Mouse (Mus musculus) fat pad, adult 2 months (tissue): ENCODE results near the gene Agbl3.
A peak's percentile ranks its signal among the peaks of the same experiment; 100 is the strongest.

Source experiments
- DNase-seq: peaks from one replicate; pipeline ENCODE4 v3.0.0-alpha.2; 2011; ENCODE audit warnings: low read depth, low spot score; ENCODE audit errors: extremely low read depth

The Agbl3 gene

GRCm38 (mm10) chr6:34782493-34782892, 2.3 kb downstream of the Agbl3 start:
- no peak for DNase-seq

DNA sequence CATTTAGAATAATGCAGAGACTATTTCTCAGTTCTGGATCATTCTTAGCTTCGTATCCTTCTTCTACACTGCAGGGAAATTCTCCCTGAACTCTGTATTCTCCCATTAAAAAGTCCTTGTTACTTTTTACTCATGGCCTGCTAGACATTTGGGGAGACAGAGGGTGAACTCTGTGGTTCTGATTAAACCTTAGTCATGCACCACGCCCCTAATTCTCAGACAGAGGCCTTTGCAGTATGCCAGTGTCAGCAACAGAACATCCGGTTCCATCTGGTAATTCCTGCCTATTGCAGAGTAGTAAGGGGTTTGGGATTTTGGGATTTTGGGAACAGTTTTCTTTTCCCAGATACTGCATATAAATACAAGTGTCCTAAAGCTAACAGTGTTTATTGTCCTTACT, 16.6 kb downstream of the Agbl3 start:
- DNase-seq, result no peak

DNA sequence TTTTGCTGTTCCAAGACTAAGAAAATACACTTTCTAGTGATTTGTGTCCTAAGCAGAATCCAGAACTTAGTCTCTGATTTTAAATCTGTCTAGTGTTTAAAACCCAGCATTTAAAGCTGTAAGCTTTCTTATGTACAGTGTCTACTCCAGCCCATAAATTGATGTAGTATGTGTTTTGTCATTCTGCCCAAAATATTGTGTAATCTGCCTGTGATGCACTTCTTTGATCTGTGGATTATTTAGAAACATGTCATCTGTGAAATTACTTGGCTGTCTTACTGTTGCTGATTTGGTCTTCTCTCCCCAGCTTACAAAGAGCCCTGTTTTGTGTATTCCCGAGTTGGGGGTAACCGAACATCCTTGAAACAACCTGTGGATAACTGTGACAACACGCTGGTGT, 17.7 kb downstream of the Agbl3 start:
- DNase-seq, result peak; percentile 46

DNA sequence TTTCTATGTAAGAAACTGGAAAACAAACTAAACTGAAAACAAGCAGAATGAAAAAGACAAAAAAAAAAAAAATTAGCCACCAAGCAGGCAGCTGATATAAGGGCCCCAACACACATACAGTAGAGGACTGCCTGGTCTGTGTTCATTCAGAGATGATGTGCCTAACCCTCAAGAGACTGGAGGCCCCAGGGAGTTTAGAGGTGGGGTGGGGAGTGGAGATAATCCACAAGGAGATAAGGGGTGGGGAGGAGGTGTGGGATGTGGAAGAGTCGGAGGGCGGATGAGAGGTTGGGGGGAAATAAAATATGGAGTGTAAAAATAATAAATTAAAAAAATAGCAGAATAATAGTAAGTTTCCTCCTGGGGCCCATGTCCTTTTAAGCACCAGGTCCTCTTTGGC, 25.4 kb downstream of the Agbl3 start:
- DNase-seq, result no peak

DNA sequence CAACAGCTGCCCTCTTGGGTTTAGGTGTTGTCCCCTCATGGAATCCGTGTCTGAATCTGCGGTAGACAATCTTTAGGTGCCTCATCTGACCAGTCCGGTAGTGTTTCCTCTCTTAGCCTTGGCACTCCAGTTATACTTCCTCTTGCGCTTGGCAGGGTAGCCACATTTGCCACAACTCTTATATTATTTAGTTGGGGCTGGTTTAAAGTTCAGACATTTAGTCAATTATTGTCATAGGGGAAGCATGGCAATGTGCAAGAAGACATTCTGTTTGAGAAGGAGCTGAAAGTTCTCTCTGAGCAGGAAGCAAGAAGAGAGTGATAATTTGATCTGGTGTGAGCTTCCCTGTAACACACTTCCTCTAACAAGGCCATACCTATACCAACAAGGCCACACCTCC, 30.4 kb downstream of the Agbl3 start:
- DNase-seq, result no peak

DNA sequence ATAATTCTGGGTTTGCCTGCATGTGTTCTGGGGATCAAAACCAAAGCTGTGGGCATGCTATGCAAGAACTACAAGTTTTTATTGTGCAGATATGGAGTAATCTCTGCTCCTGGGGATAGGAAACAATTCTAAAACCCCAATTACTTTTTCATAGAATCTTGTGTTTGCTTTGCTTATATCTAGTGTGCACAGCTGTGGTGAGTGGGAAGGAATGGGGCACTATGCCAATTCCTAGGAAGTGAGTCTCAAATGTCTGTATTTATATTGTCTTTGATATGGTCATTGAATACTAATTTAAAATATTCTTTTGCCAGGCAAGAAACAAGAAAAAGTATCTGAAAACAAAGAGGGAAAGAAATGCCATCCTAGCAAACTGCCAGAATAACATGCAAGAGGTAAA, 44.2 kb downstream of the Agbl3 start:
- DNase-seq, result no peak

DNA sequence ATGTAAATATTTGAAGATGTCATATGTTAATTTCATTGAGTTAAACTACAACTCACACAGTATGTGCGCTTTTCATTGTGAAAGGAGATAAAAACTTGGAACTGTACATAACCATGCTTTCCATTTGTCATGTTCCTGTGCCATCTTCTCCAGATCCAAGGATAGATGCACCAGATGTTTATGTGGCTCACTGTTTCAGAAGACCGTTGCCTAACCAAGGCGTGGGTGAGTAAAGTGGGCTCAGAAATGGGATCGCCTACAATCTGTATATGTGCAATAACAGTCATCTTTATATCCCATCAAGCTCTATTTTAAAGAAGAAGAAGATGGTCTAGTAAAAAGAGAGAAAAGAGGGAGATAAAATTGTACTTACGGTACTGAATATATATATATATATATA, 52.1 kb downstream of the Agbl3 start:
- no peak for DNase-seq

DNA sequence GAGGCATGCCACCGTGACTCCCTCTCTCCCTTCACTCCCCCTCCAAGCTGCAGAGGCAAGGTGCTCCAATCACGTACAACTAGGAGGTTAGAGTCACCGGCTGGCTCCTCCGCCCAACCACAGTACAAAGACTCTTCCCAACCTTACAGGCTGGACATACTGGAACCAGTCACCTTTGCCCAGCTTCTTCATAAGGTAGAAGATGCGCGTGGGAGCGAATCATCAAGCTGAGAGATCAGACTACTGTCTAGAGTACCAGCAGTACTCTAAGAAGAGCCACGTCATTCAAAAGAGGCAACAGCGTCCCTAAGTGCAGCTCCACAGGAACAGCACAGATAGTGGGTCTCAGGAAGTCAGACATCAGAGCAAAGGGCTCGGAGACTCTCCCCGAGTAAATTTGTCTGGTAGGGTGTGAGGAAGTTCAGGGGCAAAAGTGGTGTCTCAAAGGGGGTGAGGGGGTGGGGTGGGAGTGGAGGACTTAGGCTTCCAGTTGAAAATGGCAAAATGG, 81.4 kb downstream of the Agbl3 start:
- no peak for DNase-seq

- no peak for DNase-seq
Measured at GRCm38 (mm10) chr6:34862381-34862780, 82.1 kb downstream of the Agbl3 start.

DNA sequence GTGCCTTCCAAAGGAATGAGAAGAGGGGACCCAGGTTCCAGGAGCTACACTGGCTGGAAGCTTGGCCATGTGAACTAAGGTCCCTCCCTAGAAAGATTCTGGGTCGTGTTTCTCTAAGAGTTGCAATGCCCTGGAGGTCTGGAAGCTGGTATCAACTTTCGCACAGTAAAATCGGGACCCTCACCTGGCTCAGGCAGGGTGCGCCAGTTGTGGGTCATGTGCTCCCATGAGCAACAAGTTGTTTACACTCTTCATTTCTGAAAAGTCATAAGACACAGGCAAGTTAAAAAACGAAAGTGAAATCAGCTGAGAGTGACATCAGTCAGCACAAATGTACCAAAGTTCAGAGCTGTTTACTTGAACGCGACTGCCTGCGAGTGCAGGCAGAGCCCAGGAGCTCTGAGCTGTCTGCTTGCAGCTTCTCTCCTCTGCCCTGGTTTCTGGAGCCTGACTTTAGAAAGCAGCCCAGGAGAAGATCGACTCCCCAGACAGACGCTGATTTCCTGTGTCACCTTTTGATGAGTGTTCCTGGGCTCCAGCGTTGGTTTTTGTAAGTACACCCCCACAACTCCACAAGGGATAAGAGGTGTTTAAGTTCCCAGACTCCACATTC, 82.7 kb downstream of the Agbl3 start, which contains the start of gene Tmem140:
TSS of gene Tmem140 (plus strand) at position 356 of the 613 bp plus-strand sequence.
- DNase-seq, result no peak

DNA sequence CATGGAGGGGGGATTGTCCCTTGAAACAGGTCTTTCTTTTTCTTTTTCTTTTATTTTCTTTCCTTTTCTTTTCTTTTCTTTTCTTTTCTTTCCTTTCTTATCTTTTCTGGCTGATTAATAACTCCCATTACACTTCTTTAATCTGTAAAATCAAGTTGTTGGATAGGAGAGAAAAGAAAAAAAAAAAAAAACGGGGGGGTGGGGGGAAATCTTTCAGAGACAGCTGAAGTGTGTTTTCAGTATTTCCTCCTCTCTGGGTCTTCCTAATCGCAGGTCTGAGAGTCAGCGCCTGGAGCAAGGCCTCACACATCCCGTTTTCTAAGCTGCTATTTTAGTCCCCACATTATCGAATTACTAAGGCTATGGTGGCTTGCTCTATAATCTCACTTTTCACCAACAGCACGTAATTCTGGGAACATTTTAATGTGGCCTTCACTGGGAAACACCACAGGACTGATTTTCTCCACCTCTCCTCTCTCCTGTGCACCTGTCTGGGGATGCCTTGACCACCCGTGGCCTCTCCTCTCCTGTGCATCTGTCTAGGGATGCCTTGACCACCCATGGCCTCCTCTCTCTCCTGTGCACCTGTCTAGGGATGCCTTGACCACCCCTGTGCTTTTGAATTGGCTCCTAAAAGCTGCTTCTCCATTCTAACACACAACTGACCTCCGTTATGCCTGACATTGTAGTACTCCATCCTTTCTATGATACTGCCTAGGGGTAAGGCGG, 83.7 kb downstream of the Agbl3 start:
- DNase-seq, result no peak

GRCm38 (mm10) chr6:34865213-34865612, 85.0 kb downstream of the Agbl3 start:
- DNase-seq, result no peak

DNA sequence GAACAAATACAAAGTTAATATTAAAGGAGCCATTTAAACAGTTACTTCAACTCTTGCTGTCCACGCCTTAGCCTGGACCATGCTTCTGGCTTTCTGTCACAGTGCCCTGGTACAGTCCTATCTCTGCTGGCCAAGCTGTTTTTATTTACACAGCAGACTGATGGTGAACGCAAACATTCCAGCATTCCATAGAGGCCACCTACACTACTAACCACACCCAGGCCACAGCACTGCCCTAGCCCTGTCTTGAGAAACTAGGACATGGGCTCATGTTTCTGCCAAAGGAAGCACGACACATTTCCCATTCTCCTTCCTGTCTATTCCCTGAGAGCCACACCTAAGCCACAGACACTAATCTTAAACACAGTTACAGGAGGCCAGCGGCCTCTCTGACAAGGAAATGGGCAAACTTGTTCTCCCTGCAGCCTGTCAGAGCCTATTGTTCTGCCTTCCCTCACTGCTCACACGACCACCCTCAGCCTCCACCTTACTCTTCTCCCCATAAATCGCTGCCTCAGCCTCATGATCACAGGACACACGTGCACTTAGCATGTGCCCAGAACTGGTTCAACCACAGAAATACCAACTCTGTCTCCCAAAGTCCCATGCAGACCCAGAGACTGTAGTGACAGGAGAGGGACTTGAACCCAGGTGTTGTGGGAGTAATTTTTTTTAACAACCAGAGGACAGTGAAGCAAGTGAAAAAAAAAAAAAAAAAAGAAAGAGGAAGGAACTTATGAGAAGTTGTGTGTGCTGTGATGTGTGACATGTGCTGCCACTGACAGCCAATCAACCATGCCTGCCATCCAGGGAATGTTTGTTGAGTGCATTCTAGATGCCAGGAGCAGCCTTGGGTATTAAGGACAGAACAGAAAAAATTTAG, 85.7 kb downstream of the Agbl3 start:
- no peak for DNase-seq

- no peak for DNase-seq
Measured at GRCm38 (mm10) chr6:34866786-34867185, 86.6 kb downstream of the Agbl3 start.

GRCm38 (mm10) chr6:34867301-34867994, 87.2 kb downstream of the Agbl3 start:
- no peak for DNase-seq

DNA sequence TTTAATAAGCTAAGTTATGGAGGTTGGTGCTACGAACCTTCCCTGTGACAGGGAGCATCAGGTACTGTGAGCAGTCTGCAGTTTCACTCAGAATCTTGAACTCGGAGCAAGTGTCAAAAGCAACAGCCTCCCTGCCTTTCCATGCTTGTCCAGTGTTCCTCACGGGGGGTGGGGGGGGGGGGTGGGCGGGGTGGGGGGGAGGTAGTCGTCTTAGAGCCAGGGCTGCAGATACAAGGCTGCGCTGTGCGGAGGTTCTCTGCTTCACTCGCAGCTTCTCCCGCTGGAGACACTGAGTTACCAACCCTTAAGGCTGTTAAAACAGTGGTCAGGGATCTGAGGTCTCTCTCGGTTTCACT, 87.7 kb downstream of the Agbl3 start:
- no peak for DNase-seq

- DNase-seq, result no peak
Measured at GRCm38 (mm10) chr6:34868507-34869217, 88.4 kb downstream of the Agbl3 start.

GRCm38 (mm10) chr6:34869225-34869915, 89.1 kb downstream of the Agbl3 start:
- DNase-seq, result no peak

- no peak for DNase-seq
Measured at GRCm38 (mm10) chr6:34870136-34870535, 89.9 kb downstream of the Agbl3 start.

- DNase-seq, result no peak
Measured at GRCm38 (mm10) chr6:34870724-34871123, 90.5 kb downstream of the Agbl3 start.
